Mouse (Mus musculus) embryo, embryonic 10 days (tissue): ENCODE measurements at regions not wholly inside any gene's neighbourhood (a gene's known extent, or its start where the extent isn't known, plus 50 kb on each side); places are given as distances from the start of the nearest gene placed in this dataset.
"Not testable (repeated sequence)": the region's sequence is repeated elsewhere in the genome, so short reads cannot be mapped to it uniquely, and the experiment has no call there.

ENCODE experiments used
- DNase-seq: peaks from one replicate; pipeline ENCODE4 v3.0.0-alpha.2; 2015; ENCODE audit warnings: low spot score

DNA sequence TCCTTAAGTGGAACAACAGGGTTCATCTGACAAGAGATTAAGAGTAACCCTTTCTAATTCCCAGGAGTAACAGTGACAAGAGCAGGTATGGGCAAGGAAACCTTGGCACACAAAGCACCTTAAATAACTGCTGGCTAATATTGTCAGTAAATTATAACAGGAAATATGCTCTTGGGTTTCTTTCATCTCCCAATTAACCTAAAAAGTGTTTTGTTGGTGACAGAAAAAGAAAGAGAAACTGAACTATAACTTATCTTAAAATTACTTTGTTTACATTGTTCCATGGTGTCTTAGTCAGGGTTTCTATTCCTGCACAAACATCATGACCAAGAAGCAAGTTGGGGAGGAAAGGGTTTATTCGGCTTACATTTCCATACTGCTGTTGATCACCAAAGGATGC is 170.0 kb upstream of the Ngly1 start:
- DNase-seq: no peak

DNA sequence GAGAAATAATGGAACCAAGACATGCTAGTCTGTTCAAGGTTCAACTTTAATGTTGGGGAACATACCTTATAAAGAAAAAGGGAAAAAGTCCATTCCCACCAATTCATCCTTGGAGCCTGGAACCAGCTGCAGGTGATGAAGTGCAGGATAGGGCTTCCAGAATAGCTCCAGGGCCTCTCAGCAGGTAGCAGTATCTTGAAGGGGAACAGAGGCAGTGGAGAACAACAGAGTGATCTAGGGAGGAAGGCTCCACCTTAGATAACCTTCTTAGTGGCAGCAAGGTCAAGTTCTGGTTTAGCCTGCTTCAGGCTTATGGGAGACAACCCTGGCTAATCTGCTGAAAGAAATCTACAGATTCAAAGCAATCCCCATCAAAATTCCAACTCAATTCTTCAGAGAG is 161.8 kb upstream of the Ngly1 start:
- not testable (repeated sequence) for DNase-seq

DNA sequence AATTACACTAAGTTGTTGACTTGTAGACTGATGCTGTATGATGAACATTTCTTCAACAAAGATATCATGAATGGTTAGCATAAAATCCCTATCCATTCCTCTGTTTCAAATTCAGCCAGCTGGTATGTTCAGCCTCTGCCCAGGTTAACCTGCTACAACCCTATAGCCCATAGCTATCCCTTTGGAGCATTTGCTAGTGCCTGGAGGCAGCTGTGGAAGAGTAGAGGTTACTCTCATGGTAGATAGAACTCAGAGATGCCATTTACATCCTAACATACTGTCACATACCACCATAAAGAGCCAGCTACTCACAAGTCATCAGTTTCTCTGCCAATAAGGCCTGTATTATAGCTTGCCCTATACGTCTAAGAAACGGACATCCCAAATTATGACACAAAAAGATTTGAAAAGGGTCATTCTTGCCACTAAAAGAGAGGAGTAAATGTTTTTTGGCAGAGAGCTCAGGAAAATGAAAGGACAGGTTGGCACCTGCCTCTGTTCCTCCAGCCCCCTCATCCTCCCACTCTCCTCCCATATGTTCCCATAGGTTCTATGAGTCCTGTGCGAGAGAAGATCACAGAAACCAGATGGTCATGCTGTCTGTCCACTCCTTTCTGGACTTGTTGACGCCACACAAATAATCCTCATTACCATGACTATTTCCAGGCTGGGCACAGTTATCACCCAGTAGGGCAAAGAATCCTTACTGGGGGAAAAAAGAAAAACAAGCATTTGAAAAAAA is 156.5 kb upstream of the Ngly1 start:
- no peak for DNase-seq

DNA sequence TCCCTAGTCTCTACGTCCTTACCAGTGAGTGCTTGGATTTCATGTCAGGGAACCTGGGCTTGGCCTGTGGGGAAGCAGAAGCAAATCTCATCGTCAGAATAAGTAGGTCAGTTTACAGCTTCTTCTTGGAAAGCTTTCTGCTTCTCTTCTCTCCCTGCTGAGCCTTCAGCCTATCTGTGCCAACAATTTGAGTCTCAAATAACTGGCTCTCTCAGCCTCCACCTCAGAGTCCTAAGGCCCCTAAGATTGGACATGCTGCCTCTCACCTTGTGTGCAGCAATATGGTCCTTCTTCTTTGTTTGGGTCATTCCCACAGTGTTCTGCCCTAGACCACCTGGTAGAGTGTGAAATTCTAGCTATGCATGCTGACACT is 156.0 kb upstream of the Ngly1 start:
- DNase-seq: no peak

DNA sequence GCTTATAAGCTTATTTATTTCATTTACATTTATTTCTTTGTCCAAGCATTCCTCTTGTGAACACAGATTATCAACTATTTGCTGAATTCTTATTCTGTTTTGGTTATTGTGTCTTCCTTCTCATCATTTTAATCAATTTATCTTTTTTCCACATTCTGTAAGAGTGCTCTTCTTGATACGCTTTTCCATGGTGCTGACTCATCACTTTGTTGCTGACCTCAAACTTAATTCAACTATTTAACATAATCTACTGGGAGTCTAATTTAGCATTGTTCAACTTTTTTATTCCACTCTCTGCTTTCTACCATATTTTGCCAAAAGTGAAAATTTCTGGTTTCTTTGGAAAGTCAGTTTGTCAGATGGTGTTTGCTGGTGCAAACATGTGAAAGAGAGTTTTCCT is 139.7 kb upstream of the Ngly1 start:
- no peak for DNase-seq

DNA sequence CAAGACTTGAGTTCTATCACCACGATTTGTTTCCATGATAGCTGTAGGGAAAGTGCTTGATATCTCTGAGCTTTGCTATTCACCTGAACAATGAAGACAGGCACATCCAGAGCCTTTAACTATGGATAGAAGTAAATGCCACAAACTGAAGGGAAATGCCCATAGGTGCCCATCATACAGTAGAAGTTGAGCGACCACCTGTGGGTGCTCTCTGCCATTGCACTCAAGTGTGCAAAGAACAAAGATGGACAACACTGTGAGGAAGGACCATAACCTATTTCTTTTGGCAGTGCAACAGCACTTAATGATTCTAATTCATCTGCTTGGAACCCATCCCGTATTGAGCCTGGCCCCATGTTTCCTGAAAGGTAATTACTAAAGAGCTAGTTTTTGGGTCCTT is 116.4 kb upstream of the Ngly1 start:
- no peak for DNase-seq

DNA sequence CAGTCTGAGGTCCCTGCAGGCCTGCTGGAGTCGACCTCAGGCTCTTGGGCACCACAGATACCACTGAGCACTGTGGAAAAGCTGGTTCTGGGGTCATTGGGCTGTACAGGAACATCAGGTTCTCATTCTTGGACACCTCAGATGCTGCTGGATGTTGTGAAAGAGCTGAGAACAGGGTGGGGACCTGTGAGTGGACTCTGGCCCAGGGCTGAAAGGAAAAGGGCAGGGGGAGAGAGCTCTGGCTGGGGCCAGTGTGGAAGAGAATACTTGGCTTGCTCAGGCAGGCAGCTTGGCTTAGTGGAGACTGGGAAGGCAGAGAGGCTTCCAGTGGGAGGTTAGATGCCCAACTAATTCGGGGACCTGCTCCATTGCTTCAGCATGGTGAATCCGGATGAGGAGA is 115.7 kb upstream of the Ngly1 start:
- DNase-seq: no peak

DNA sequence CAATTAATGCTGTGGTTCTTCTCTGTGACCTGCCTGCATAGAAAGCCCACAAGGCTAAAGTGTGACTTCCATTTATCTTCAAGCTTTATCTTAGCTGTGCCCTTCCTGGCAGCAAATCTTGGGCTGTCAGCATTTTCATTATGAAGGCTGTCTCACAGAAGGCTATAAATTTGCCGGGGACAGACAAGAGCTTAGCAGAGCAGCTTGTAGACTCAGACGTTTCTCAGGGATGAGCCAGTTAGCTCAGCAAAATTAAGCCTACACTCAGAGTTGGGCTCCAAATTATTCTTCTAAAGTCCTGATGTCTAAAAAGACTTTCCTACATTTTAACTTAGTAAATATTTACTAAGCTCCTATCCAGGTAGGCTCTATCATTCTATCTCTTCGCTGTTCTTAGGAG is 112.9 kb upstream of the Ngly1 start:
- no peak for DNase-seq

DNA sequence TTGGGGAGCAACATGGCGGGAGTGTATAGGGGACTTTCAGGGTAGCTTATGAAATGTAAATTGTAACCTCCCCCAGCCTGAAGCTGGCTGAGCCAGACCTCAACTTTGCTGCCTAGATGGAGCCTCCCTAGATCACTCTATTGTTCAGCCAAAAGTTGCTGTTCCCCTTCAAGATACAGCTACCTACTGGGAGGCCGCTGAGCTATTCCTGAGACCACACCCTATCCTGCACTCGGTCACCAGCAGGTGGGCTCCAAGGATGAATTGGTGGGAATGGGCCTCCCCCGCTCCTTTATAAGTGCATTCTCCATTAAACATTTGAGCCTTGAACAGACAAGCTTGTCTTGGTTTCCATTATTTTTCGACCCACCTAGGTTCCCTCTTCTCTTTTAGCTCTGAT is 104.8 kb upstream of the Ngly1 start:
- DNase-seq: no peak

DNA sequence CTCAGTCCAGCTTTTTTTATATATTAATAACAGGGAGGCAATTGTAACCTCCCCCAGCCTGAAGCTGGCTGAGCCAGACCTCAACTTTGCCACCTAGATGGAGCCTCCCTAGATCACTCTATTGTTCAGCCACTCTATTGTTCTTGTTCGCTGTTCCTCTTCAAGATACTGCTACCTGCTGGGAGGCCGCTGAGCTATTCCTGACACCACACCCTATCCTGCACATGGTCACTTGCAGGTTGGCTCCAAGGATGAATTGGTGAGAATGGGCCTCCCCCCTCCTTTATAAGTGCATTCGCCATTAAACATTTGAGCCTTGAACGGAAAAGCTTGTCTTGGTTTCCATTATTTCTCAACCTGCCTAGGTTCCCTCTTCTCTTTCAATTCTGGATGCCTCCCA is 102.3 kb upstream of the Ngly1 start:
- no peak for DNase-seq

DNA sequence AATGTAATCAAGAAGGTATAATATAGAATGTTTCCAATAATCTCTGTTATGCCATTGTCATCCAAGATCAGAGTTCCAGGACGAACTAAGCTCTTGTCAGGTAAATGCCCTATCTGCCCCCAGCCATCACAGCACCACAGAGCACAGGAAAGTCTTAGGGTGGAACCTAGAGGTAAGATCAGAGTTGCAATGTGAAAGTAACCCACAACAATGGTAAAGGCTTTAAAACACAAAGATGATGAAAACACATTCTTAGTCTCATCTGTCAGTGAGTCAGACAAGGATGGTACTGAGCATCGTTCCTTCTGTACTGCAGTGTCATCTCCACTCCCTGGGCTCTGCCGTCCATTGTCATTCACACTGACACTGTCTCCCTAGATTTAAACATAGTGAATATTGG is 97.3 kb upstream of the Ngly1 start:
- DNase-seq: no peak

DNA sequence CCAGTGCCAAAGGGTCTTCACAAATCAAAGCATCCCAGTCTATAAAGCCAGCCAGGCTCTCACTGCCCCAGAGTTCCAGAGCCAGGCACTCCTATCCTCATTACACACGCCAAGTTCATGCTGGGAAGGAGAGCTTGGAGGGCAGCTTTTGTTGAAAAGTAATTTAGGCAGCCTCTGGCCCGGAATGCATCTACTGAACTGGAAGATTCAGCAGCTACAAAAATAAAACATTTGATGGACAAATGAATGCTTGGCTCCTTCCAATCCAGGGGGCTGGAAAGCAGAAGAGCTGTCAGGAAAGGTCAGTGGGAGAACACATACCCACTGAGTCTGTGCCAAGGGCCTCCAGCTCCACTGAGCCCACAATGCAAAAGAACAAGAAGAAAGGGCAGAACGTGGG is 96.4 kb upstream of the Ngly1 start:
- no peak for DNase-seq

DNA sequence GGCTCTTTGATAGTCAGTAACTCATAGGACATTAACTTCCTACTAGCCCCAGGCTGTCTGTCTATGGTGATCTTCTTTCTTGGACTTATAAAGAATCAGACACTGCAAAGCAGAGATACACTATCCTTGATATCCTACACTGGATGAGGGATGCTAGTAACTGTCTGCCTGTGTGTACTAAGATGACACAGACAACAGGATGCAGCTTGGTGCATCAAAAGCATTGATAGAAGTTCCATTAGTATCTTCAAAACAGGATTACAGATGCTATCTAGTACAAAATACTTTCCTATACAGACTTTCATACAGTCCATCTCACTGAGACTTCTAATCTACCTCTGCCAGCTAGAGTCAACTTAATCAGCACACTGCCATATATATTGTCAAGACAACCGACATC is 94.0 kb upstream of the Ngly1 start:
- DNase-seq: no peak

DNA sequence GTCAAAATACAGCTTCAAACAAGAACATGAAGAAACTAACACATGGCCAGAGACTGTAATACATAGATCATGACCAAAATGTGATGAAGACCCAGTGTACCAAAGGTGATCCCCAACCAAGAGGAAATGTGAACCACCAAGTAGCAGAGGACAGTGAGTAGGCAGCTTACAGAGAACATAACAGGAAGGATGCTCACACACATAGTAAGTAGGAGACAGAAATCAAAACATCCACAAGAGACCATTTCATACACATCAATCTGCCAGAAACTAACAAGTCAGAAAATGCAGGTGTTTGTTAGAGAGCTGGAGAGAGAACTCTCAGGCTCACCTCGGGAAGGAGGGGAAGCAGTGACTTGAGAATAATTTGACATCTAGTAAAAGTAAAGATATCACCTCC is 78.9 kb upstream of the Ngly1 start:
- no peak for DNase-seq

DNA sequence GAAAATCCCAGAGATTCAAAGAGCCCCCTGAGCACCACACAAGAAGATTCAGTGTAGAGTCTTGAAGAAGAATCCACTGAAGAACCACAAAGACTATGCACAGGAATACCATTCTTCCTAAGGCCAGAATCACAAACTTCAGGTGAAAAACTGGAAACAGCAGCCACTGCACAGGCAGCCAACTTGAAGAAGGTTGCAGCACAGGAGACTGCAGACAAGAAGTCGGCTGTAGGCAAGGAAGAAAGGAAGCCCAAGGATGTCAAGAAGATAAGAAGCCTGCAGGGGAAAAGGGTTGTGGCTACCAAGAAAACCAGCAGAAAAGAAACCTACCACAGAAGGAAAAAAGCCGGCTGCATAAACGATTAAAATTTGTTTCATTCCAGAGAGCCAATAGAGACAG is 76.8 kb upstream of the Ngly1 start:
- no peak for DNase-seq

DNA sequence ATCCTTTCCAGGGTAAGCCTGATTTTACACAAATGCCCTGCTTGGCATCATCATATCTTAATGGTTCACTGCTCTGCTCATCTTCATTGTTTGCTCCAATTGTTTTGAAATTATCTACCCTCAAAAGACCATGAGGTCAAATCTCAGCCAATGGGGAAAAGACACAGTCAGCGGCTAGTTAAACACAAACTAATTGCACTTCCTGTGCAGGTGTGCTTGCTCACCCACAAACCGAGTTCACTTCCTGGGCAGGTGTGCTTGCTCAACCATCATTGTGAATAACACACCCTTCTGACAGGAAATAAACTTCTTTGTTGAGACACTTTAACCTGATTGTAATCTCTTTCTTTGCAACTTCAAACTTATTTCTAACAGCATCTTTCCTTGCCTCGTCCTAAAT is 75.8 kb upstream of the Ngly1 start:
- no peak for DNase-seq

DNA sequence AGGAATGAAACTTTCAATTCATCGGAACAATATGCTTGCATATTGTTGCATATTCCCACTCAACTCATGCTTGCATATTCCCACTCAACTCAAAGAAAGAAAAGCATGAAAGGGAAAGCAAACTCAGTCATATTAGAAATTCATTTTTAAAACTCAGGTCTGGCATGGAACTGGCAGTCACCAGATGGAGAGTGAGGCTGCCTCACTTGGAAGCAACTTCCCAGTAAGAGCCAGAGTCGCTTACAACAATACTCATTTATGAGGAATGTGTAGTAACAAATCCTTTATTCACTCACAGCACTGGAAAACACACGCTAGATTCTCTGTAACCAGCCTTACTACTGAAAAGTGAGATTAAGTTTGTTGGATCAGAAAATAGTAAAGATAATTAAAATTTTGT is 70.9 kb upstream of the Ngly1 start:
- DNase-seq: no peak

DNA sequence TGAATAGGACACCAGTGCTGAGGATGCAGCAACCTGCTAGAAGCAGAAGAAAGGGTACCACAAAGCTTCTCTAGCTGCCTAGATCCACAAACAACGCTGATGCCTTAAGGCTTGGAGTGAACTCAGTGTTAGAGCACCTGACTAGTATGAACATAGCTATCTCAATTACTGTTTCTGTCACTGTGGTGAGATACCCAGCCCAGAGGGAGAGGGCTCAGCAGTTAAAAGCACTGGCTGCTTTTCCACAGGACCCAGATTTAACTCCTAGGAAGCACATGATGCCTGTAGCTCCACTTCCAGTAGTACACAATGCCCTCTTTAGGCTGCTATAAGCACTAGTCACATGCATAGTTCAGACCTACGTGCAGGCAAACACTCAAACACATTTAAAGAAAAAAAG is 67.3 kb upstream of the Ngly1 start:
- no peak for DNase-seq

DNA sequence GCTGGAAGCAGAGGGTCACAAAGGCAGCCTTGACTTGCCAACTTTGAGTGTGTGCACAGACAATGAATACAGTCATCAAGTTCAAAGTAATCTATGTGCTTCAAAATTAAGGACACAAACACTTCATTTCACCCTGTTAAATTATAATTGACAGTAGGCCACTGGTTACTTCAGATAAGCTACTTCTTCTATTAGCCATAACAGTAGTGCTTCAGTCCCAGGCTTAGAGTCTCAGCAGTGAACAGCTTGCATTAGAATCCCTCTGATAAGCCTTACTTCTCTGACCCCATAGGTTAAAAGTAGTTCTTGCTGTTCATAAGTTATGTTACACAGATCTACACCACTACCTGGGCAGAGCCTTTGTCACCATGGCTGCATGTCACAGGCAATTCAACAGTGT is 63.8 kb upstream of the Ngly1 start:
- no peak for DNase-seq
